Mouse (Mus musculus) liver, embryonic 15.5 days (tissue): ENCODE results near the gene Tnnt1. TPM values are rescaled to one million over a fixed set of nuclear protein-coding genes. Genes with fewer than 3 reads are reported as not detected.
A peak's percentile ranks its signal among the peaks of the same experiment; 100 is the strongest.

Experiments
- ATAC-seq: fragments of 200-750 bp; cut with Nextera tagmentation; 2 replicates; pipeline ENCODE4 v1.8.0; 2017; ENCODE audit warnings: moderate number of reproducible peaks, mild to moderate bottlenecking, moderate library complexity; ENCODE audit not compliant: insufficient read depth
- H3K27ac ChIP-seq: fragments of 300-500 bp; sonication (generic); replicated peaks from 2 replicates; pipeline ENCODE4 v1.5.1; 2015; ENCODE audit warnings: mild to moderate bottlenecking, inconsistent platforms
- H3K27me3 ChIP-seq: fragments of 300-500 bp; sonication (generic); 2 replicates; pipeline ENCODE4 v1.6.1; 2015; ENCODE audit warnings: mild to moderate bottlenecking, inconsistent platforms
- H3K36me3 ChIP-seq: fragments of 300-500 bp; sonication (generic); replicated peaks from 2 replicates; pipeline ENCODE4 v1.6.1; 2015; ENCODE audit warnings: moderate library complexity, mild to moderate bottlenecking, inconsistent platforms
- H3K4me1 ChIP-seq: fragments of 300-500 bp; sonication (generic); replicated peaks from 2 replicates; pipeline ENCODE4 v1.6.1; 2015; ENCODE audit warnings: inconsistent platforms
- H3K4me2 ChIP-seq: fragments of 300-500 bp; sonication (generic); 2 replicates; pipeline ENCODE4 v1.6.1; 2015; ENCODE audit warnings: moderate library complexity, mild to moderate bottlenecking, inconsistent platforms
- H3K4me3 ChIP-seq: fragments of 300-500 bp; sonication (generic); replicated peaks from 2 replicates; pipeline ENCODE4 v1.5.1; 2015; ENCODE audit warnings: mild to moderate bottlenecking, inconsistent platforms
- H3K9ac ChIP-seq: fragments of 300-500 bp; sonication (generic); 2 replicates; pipeline ENCODE4 v1.6.1; 2015; ENCODE audit warnings: moderate library complexity, mild to moderate bottlenecking, inconsistent platforms
- H3K9me3 ChIP-seq: fragments of 300-500 bp; sonication (generic); replicated peaks from 2 replicates; pipeline ENCODE4 v1.6.1; 2016; ENCODE audit warnings: inconsistent platforms
- WGBS: fragments of 180-500 bp; shearing (Covaris S2); methylation state at CpG from one replicate; pipeline ENCODE4 v1.1.7; 2015; ENCODE audit warnings: mixed read lengths; ENCODE audit not compliant: insufficient replicate concordance; 5-methylcytosine and 5-hydroxymethylcytosine counted together
- polyA plus RNA-seq: library from polyadenylated mRNA; unstranded; fragments of >200 nt; fragmentation: Nextera tagmentation; extraction: Ambion mirVana; gene quantifications from 2 replicates; pipeline ENCODE4 v1.2.1, GENCODE M21; 2015

The Tnnt1 gene
- polyA plus RNA-seq, 1 experiment from 2014 or later, result 16.9 TPM

DNA sequence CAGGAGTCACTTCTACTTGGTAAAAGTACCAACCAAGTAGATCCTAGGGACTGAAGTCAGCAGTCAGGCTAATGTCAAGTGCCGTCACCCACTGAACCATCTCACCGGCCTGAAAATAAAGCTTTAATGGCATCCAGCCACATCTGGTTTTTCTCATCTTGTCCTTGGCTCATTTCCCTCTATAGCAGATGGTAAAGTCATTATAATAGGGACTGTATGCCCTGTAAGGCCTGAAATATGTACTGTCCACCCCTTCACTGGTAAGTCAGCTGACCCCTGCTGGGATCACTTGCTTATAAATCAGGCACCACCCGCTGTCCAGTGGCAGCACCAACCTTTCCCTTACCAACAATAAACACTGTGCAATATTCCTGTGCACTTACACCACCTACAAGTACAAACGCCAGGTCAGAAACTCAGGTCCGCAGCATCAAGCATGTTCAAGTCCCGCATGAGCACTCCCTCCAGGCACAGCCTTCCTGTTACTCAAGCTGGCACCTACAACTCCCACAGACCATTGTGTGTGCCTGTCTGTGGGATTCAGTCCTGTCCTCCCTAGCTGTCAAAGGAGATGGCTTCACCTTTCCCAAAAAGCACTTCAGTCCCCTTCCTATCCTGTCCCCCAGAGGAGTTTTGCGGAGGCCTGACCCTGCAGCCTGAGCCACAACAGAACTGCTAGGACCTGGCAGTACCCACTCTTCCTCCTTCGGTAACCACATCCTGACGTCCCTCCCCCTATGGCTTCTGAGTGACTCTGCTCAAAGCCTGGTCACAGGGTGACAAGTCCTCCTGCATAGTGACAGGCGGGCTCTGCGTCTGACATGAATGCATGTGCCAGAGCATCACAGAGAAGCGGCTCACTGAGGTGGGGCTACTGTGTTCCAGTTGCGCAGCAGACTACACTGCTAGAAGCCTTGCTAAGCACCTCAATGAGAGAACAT is 23.6 kb downstream of the Tnnt1 start:
- H3K9me3 ChIP-seq, result no peaks in the 10 kb centered on the region
- peaks cover 75% of the 10 kb centered on the region for H3K36me3 ChIP-seq
- no peak overlapping the region for H3K9ac ChIP-seq
- H3K4me3 ChIP-seq, result no peak overlapping the region
- peak; percentile 27; the same call in 1 of the 2 replicates for ATAC-seq
- no peak overlapping the region for H3K4me2 ChIP-seq
- H3K27ac ChIP-seq, result no peak overlapping the region
- 62% methylated on average over 13 of the region's 13 CpGs for WGBS
- H3K4me1 ChIP-seq, result peaks cover 44% of the 10 kb centered on the region
- no peaks in the 10 kb centered on the region for H3K27me3 ChIP-seq

DNA sequence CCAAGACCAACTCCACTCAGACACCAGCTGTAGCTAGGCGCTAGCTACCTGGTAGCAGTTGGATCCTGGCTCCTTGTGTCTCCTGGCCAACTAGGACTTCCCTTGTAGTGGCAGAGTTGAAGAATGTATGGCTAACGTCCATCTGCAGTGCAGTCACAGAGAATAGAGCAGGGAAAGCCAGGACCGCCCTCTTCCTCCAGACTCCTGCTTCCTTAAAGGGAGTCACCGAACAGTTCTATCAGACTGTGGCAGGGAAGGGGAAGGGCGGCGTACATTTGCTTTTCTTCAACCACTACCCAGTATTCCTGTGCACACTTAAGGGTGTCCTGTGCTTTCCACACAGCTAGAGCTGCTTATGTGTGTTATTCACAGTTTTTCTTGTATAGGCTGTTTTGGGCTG is 24.9 kb downstream of the Tnnt1 start:
- WGBS, result 40% methylated on average over 6 of the region's 6 CpGs
- Histone ChIP-seq H3K27ac (no peak overlapping the region), H3K4me3 (no peak overlapping the region), H3K9me3 (no peaks in the 10 kb centered on the region), H3K27me3 (no peaks in the 10 kb centered on the region), H3K4me1 (peaks cover 44% of the 10 kb centered on the region), H3K4me2 (no peak overlapping the region), H3K9ac (no peak overlapping the region), H3K36me3 (peaks cover 67% of the 10 kb centered on the region)
- ATAC-seq, result 0 out of 2 replicates have a peak, but pooled peaks have one; percentile 19

DNA sequence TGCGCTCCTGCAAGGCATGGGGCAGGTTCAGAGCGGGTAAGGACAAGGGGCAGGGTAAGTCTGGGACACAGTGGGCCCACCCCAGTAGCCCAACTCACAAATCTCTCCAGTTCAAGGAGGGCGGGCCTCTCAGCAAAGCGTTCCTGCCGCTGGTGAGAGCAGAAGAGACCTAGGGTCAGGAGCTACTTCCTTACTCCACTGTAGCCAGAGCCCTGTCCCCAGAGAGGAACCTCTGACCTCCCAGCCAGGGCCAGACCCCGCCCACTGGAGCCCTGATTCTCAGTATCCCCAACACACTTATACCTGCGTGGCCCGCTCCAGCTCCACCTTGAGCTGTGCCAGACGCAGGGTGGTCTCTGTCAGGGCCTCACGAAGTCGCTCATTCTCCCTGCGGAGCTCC is 33.9 kb downstream of the Tnnt1 start:
- H3K4me3 ChIP-seq, result no peak overlapping the region
- no peak overlapping the region for H3K4me2 ChIP-seq
- H3K9ac ChIP-seq, result no peak overlapping the region
- peaks cover 27% of the 10 kb centered on the region for H3K27me3 ChIP-seq
- peaks cover 60% of the 10 kb centered on the region for H3K36me3 ChIP-seq
- 79% methylated on average over 12 of the region's 12 CpGs for WGBS
- no peak overlapping the region for H3K27ac ChIP-seq
- no peak for ATAC-seq
- peaks cover 8% of the 10 kb centered on the region; the same call in 1 of the 2 replicates for H3K4me1 ChIP-seq
- H3K9me3 ChIP-seq, result no peaks in the 10 kb centered on the region

DNA sequence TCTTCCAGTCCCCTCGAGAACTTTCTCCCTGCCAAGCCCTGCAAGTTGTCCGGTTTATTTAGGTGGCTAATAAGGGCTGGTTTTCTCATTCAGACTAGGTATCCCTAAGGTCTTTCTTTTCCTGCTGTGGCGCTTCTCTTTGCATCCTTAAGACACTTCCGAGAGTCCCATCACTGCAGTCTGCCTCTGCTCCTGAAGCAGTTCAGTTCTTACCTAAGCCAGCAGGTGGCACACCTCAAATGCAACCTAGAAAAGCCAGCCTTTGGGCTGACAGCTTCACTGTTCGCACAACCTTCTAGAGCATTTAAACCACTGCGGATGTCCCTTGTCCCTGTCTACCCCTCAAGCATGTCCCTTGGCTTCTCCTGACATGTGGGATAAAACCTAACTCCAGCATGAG is 36.5 kb downstream of the Tnnt1 start:
- Histone ChIP-seq H3K27me3 (peaks cover 52% of the 10 kb centered on the region), H3K9ac (no peak overlapping the region), H3K4me1 (peaks cover 8% of the 10 kb centered on the region; the same call in 1 of the 2 replicates), H3K4me3 (no peak overlapping the region), H3K36me3 (peaks cover 39% of the 10 kb centered on the region), H3K4me2 (no peak overlapping the region), H3K9me3 (no peaks in the 10 kb centered on the region), H3K27ac (no peak overlapping the region)
- WGBS, result 43% methylated on average over 6 of the region's 6 CpGs
- ATAC-seq, result no peak

DNA sequence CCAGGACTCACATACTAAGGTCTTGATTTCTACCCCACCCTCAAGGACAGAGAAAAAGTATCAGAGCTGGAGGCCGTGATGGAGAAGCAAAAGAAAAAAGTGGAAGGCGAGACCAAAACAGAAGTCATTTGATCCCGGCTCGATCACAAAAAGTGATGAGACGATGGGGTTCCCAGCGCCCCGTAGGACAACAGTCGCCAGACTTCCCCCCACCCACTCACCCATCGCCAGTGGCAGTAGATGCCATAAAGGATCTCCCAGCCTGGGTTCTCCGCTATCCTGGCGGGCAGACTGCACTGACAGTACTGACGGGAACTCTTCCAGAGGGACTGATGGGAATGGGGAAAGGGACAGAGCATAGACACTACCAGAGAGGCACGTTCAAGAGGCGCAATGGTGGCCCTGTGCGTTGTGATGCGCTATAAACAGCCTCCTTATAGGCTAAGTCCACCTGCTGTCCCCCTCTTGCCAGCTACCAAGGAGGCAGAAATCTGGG is 37.3 kb downstream of the Tnnt1 start:
- Histone ChIP-seq H3K4me2 (peak overlapping the region; percentile 60), H3K27ac (no peak overlapping the region), H3K36me3 (peaks cover 31% of the 10 kb centered on the region), H3K27me3 (peaks cover 60% of the 10 kb centered on the region), H3K4me3 (peak overlapping the region; percentile 47), H3K9ac (no peak overlapping the region), H3K4me1 (peaks cover 8% of the 10 kb centered on the region; the same call in 1 of the 2 replicates), H3K9me3 (no peaks in the 10 kb centered on the region)
- 9% methylated on average over 16 of the region's 16 CpGs for WGBS
- no peak for ATAC-seq

DNA sequence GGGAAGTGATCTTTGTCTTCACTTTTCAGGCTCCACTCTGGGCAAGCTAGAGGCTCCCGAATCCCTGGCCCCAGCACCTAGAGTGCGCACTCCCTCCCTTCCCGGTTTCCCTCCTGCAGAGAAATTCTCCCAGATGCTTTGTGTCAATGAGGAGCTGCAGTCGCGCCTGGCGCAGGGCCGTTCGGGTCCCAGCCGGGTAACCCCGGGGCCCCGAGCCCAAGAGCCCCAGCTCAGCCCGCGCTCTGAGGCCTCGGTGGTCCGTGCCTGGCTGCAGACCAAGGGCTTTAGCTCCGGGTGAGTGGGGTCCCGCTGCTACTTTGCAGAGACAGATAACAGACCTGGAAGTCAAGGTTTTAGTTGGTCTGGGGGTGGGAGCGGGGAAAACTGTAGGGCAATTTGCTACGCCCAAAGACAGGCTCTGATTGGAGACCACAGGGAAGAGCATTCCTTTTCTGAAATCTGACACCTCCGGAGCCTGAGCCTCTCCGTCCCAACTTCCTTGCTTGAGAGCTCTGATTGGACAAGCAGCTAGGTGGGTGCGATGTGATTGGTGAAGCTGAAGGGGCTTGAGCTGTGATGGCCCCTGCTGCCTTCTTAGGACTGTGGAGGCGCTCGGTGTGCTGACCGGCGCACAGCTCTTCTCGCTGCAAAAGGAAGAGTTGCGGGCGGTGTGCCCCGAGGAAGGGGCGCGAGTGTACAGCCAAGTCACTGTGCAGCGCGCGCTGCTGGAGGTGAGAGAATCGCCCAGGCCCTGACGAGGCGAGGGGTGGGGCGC is 38.0 kb downstream of the Tnnt1 start:
- H3K9ac ChIP-seq, result no peak overlapping the region
- H3K4me1 ChIP-seq, result peaks cover 8% of the 10 kb centered on the region; the same call in 1 of the 2 replicates
- H3K4me3 ChIP-seq, result peak overlapping the region; percentile 47
- peaks cover 66% of the 10 kb centered on the region for H3K27me3 ChIP-seq
- H3K4me2 ChIP-seq, result peak overlapping the region; percentile 60
- 2% methylated on average over 39 of the region's 39 CpGs for WGBS
- no peak overlapping the region for H3K27ac ChIP-seq
- H3K36me3 ChIP-seq, result peaks cover 24% of the 10 kb centered on the region
- no peaks in the 10 kb centered on the region for H3K9me3 ChIP-seq
- peak; percentile 64 for ATAC-seq

DNA sequence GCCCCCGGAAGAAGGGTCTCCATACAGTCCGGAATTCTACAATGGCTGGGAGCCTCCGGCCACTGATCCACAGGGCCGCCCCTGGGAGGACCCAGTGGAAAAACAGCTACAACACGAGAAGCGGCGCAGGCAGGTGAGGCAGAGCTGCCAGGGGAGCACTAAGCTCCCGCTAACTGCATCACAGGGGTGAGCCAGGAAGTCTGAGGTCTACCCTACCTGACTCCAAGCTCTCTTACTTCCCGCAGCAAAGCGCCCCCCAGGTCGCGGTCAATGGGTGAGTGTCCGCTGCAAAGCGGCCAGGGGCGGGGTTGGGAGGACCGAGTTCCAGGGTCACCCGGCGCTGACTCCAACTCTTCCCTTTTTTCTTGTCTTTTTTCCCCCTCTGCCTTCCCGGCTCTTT is 42.2 kb downstream of the Tnnt1 start:
- no peaks in the 10 kb centered on the region for H3K9me3 ChIP-seq
- no peak overlapping the region for H3K27ac ChIP-seq
- peaks cover 98% of the 10 kb centered on the region for H3K27me3 ChIP-seq
- peaks cover 18% of the 10 kb centered on the region for H3K4me1 ChIP-seq
- no peak overlapping the region for H3K4me2 ChIP-seq
- no peaks in the 10 kb centered on the region for H3K36me3 ChIP-seq
- ATAC-seq, result no peak
- no peak overlapping the region for H3K9ac ChIP-seq
- WGBS, result 22% methylated on average over 19 of the region's 19 CpGs
- no peak overlapping the region for H3K4me3 ChIP-seq

DNA sequence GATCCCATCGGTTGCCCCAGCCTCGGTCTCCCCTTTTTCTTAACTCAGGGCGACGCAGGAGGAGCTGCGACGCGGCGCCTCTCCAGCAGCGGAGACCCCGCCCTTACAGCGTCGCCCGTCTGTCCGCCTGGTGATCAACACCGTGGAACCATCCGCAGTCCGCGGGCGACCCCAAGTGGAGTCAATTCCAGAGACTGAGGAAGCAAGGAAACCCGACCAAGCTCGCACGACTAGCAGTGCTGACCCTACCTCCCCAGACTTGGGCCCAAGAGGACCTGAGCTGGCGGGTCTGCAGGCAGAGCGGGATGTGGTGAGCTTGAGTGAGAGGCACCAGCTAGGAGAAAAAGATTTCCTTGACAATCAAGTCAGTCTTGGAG is 45.0 kb downstream of the Tnnt1 start:
- peak overlapping the region; percentile 18; the same call in 1 of the 2 replicates for H3K4me3 ChIP-seq
- H3K27ac ChIP-seq, result no peak overlapping the region
- WGBS, result 15% methylated on average over 24 of the region's 24 CpGs
- H3K4me1 ChIP-seq, result peaks cover 11% of the 10 kb centered on the region
- no peak for ATAC-seq
- no peak overlapping the region for H3K9ac ChIP-seq
- peaks cover 84% of the 10 kb centered on the region for H3K27me3 ChIP-seq
- H3K36me3 ChIP-seq, result no peaks in the 10 kb centered on the region
- no peaks in the 10 kb centered on the region for H3K9me3 ChIP-seq
- H3K4me2 ChIP-seq, result peak overlapping the region; percentile 53

DNA sequence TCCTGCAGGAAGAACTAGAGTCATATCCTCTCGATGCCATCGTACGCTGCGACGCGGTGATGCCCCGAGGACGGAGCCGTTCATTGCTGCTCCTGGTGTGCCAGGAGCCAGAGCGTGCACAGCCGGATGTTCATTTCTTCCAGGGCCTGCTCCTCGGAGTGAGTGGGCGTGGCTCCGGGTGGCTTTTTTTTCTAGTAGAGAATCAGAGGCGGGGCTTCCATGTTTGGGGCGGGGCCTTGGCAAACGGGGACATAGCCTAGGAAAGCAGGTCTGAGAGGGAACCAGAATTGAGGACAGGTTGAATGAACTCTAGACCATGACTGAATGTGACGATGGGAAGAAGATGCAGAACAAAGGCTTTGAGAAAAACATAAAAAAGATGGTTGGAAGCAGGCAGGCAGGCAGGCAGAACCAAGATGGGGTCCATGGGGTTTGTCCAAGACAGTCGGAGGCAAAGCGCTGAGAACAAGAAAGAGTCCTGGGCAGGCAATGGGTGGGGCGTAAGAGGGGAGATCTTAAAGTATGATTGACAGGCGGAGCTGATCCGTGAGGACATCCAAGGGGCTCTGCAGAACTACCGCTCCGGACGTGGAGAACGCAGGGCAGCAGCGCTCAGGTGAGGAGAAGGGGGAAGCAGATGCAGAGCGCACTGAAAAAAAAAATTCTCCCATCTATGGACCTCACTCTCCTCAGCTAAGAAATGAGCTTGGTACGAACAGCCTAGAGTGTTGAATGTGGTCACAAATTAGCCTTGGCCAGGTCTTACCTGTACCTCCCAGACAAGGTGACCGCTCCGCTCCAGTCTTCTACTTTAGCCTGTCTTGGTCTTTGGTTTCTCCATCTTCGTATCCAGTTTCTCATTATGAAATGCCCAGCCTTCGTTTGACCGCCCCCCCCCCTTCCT is 45.7 kb downstream of the Tnnt1 start:
- H3K27ac ChIP-seq, result no peak overlapping the region
- no peak for ATAC-seq
- WGBS, result 8% methylated on average over 35 of the region's 35 CpGs
- peaks cover 11% of the 10 kb centered on the region for H3K4me1 ChIP-seq
- peak overlapping the region; percentile 53 for H3K4me2 ChIP-seq
- H3K9ac ChIP-seq, result no peak overlapping the region
- peak overlapping the region; percentile 18; the same call in 1 of the 2 replicates for H3K4me3 ChIP-seq
- no peaks in the 10 kb centered on the region for H3K9me3 ChIP-seq
- peaks cover 77% of the 10 kb centered on the region for H3K27me3 ChIP-seq
- no peaks in the 10 kb centered on the region for H3K36me3 ChIP-seq

DNA sequence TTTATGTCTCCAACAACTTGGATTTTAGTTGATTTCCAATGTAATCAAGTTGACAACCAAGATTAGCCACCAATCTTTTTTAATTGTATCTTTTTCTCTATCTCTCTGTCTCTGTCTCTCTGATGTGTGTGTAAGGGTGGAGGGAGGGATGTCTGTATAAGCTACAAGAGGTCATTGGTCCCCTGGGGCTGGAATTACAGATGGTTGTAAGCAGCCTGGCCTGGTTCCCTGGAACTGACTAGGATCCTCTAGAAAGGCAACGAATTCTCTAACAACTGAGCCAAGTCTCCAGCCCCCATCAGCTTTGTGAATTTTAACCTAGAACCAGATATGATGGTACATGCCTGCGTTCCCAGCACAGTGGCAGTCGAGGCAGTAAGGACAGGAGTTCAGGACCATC is 48.4 kb downstream of the Tnnt1 start:
- Histone ChIP-seq H3K4me1 (peaks cover 16% of the 10 kb centered on the region), H3K4me2 (no peak overlapping the region), H3K9ac (no peak overlapping the region), H3K27ac (no peak overlapping the region), H3K27me3 (peaks cover 51% of the 10 kb centered on the region), H3K4me3 (no peak overlapping the region), H3K36me3 (no peaks in the 10 kb centered on the region), H3K9me3 (no peaks in the 10 kb centered on the region)
- ATAC-seq, result no peak
- 66% methylated on average over 3 of the region's 3 CpGs for WGBS
